Mouse (Mus musculus): ENCODE data around the gene Rpl22l1.
"Not testable (repeated sequence)": the region's sequence is repeated elsewhere in the genome, so short reads cannot be mapped to it uniquely, and the experiment has no call there.

Rpl22l1 gene

GRCm38 (mm10) chr3:28841886-28842649, 36.8 kb downstream of the Rpl22l1 start:
- no peak for DNase-seq (ENCODE audit: low read depth)

- no peak for DNase-seq (ENCODE audit: low read depth)
Observed at GRCm38 (mm10) chr3:28843231-28843630, 38.0 kb downstream of the Rpl22l1 start.

- no peak for DNase-seq (ENCODE audit: low read depth)
Observed at GRCm38 (mm10) chr3:28847115-28847514, 41.9 kb downstream of the Rpl22l1 start.

- DNase-seq (ENCODE audit: low read depth), result not testable (repeated sequence)
Observed at GRCm38 (mm10) chr3:28852174-28852573, 46.9 kb downstream of the Rpl22l1 start.
